Mouse (Mus musculus) olfactory bulb, adult 2 months (tissue): ENCODE results near the gene Cd300a.

Experiments used
- CTCF ChIP-seq: fragments of 200-500 bp; IDR thresholded peaks from 2 replicates; pipeline ENCODE4 v1.5.1; 2012; ENCODE audit warnings: low read depth, mild to moderate bottlenecking, low read length, moderate library complexity; ENCODE audit not compliant: insufficient read depth
- POLR2A ChIP-seq: fragments of 200-500 bp; IDR thresholded peaks from 2 replicates; pipeline ENCODE4 v1.6.1; 2012; ENCODE audit warnings: mild to moderate bottlenecking, low read depth, low read length, moderate library complexity; ENCODE audit not compliant: insufficient read depth

DNA sequence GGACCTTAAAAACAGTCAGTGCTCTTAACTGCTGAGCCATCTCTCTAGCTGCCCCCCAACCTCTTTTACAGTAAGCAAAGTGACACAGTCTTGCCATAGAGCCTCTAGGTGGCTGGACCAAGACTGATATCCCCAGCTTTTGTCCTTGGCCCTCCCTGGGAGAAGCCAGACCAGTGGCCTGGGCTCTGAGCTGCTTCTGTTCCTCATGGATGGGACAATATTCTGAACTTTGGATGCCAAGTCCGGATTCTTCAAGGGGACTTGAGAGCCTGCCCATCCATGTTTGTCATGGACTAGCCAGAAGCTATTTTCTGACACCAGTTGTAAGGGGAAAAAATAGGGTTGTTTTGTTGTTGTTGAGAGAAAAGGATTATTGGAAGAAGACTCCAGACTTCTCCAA is 20.1 kb upstream of the Cd300a start:
- no peak for TF ChIP-seq CTCF
- TF ChIP-seq POLR2A: no peak
